Mouse (Mus musculus): ENCODE measurements around the gene Ehbp1. TPM values are rescaled to one million over a fixed set of nuclear protein-coding genes. Genes with fewer than 3 reads are reported as not detected.

The Ehbp1 gene
- polyA plus RNA-seq, 2 experiments from 2014 or later: 1.3 to 3.0 TPM

DNA sequence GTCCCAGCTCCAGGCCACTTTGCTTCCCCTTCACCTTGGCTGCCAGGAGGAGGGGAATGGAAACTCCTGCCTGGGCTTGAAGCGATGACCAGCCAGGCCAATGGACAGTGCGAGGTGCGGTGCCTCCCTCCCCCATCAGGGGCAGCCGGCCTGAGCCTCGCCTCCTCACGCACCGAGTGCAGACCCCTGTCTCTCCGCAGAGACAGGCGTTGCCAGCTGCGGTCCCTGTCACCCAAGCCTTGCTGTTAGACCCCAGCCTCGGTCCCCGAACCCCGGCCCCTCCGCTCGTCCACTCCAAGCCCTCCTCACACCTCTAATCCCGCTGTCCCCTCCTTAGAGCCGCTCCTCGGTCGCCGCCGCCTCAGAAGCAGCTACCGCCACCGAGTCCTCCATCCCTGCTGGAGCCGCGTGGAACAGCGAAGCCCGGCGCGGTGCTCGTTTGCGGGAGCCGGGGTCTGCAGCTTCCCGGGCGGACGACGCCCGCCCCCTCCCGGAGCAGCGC lies 55.7 kb downstream of the Ehbp1 start:
- no peak for ATAC-seq

DNA sequence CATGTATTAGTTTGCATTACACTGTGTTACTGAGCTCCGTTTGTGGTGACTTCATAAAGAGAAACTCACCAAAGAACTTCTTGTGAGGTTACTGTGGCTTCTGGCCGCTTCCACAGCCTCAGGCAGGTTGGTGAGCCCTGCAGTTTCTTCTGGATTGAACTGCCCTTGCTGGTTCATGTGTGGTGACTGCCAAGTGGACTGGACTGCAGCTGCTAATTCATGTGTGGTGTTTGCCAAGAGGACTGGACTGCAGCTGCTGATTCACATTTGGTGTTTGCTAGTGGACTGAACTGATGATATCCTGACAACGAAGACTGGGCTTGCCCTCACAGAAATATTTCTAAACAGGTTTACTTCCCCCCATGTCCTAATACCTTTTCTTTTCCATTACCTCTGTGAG lies 65.4 kb downstream of the Ehbp1 start:
- no peak for ATAC-seq

DNA sequence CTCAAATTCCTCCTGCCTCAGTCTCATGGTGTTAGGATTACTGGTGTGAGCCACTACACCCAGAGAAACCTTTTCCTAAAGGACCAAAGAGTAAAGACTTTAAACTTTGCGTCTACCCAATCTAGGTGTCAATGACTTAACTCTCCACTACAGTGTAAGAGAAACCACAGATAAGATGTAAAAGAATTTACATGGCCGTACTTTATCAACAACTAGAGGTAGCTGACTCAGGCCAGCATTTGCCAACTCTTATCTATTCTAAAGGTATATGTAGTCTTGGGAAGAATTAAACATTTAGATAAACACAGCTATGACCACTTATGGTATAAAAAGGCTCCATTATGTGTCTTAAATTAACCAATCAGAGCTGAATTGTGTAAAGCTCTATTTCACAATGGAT lies 67.9 kb downstream of the Ehbp1 start:
- ATAC-seq: no peak

DNA sequence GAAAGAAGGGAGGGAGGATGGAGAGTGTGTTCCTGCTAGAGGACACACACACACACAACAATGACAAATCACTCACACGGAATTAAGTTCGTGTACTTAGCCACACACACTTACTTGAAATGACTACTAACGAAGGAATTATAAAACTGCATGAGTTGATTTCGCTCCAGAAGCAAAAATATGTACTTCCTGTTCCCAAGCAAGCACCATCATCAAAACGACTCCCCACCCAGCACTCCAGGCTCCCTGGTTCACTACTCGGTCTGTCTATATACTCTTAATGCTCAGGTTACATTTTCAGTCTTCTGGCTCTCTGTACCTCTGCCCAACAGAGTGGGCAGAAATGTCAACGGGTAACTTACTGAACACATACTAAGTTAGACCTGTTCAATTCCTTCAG lies 68.7 kb downstream of the Ehbp1 start:
- no peak for ATAC-seq

DNA sequence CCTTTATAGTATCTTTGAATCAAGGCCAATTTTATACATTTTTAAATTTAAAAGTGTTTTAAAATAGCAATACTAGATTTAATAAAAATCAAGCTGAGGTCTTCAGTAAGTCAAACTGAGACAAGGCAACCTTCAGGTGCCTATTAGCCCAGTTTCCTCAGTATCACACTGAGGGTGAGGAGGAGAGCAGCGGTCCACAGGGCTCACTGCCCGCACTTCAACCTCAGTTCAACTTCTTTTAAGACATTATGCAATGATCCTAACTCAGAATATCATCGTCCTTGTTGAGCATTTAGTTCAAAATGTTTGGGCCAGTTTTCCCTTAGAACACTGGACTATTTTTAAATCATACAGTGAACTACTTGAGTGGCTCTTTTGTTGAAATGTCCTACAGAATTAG lies 70.2 kb downstream of the Ehbp1 start:
- no peak for ATAC-seq

DNA sequence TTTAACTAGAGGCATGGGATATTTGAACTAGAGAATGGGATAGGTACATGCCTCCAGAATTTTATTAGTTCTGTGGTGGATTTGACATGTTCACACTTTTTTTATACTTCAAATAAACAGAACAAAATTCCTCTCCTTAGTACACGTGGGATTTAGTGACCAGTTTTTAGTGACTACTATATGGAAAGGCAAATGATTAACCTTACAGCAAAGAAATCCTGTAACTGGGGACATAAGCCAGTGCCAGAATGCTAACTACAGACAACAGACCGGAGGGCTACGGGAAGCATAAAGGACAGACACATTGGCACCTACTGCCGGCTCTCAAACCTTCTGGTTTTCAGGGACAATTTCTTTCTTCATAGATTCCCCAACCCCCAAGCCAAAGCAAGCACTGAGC lies 72.4 kb downstream of the Ehbp1 start:
- no peak for ATAC-seq

DNA sequence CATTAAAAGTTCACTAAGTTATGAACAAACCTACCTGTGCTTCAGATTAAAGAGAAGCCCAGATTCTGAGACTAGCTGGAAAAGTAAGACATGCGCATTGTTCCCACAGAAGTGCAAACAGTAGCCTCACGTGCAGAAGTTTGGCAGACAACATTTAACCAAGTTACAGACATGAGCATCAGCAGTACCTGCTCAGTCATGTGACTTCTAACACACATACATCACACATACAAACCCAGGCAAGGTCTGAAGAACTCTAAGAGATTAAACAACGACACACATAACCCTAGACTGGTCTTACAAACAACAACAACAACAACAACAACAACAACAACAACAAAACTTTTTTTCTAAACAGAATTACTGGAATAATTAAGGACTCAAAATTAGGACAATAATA lies 72.9 kb downstream of the Ehbp1 start:
- ATAC-seq: no peak

DNA sequence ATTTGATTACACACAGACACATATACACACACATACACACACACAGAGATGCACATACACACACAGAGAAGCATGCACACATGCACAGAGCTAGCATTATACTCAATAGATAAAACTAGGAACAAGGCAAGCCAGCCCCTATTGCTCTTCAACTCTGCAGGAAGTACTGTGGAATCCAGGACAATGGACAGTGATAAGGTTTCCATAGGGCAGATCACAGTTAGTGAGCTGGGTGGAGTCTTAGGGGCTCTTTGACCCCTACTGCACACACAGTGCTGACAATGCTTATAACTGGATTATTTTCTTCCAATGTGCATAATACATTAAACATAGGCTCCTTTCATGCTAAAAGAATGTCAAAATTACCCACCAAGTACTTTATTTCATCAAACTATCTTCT lies 75.1 kb downstream of the Ehbp1 start:
- ATAC-seq: no peak

DNA sequence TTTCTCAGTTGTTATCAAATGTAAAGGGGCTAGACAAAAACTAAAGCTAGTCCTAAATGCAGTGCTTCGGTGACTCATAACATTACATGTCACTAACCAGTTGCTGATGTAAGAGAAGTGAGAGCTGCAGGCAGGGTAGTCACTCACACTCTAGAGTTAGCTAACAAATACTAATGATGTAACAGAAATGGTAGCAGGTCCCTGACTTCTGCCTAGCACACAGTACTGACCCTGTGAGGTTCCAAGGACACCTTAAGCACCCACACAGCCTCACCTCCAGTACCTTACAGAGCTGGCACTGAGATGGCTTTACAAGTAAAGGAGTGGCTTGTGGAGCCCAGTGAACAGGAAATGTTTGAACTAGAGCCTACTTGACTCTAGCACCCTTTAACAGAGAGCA lies 86.7 kb downstream of the Ehbp1 start:
- no peak for ATAC-seq

DNA sequence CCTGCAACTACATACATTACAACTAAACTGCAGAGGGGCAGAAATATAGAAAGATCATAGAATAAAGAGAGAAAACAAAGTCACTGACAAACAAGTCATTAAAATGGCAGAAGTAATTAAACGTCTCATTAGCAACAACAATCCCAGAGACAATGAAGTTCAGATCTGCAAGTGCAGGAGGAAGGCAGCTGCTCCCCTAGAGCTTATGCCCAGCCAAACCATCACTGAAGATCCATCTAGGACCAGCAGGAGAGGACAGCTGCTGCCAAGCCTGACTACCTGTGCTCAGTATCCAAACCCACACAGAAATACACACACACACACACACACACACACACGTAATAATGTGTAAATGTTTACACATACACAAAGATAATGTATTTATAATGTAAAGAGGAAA lies 92.7 kb downstream of the Ehbp1 start:
- no peak for ATAC-seq

DNA sequence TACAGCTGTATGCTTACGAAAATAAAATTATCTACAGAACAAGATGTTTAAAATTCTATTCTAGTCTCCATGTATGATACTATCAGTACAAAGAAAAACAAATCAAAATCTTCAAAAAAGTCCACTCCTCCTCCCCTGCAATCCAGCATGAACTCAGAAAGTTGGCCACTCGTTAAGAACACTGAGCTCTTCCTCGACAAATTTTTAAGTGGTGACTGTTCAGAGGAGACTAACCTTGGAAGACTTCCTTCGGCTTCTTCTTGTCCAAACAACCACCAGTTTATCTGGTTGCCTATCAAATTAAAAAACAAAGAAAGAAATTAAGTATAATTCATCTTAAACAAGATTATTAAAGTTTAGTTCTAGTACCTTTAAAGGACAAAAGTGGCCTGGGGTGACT lies 94.4 kb downstream of the Ehbp1 start:
- no peak for ATAC-seq

DNA sequence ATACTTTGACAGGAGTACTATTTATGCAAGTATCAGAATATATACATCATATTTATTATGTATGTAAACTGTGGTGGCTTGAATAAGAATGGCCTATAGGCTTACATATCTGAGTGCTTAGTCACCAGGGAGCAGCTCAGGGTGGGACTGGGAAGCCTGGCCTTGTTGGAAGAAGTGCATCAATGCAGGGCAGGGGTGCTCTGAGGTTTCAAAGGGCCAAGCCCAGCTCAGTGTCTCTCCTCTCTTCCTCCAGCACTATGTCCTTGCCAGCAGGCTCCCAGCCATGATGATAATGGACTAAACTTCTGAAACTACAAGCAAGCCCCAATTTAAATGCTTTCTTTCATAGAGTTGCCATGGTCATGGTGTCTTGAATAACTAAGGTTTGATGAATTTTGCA lies 95.0 kb downstream of the Ehbp1 start:
- ATAC-seq: no peak

DNA sequence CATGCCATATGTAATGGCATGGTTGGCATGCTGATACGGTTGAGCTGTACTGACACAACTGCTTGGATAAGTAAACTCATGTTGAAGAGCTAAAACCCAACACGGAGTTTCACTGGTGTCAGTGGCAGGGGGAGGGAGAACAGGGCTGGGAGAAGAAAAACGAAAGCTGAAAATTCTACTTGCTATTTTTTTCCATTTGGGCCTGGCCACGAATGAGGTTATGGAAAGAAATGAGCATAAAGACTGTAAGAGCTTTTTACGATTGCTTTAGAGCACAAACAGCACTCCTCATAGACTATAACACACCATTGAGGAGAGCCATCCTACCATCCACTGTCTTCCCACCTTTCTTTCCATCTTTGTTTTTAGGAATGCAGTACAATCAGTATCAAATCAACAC lies 106.5 kb downstream of the Ehbp1 start:
- ATAC-seq: no peak

DNA sequence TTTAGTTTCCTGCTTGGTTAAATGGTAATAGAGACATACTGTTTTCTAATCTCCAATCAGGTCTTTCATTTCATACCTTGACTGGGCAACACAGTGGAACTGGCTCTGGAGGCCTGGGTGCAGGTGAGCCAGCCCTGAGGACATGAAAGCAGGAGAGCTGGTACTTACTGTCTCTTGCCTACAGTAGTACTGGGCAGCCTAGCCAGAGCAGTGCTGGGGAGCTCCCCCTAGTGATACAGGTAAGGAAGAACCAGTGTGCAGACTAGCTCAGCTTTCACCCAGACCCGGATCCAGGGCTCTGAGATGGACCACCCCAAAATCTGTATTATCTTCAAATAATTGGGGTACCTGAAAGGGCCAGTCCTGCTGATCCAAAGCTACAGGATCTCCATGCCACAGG lies 107.4 kb downstream of the Ehbp1 start:
- ATAC-seq: no peak

DNA sequence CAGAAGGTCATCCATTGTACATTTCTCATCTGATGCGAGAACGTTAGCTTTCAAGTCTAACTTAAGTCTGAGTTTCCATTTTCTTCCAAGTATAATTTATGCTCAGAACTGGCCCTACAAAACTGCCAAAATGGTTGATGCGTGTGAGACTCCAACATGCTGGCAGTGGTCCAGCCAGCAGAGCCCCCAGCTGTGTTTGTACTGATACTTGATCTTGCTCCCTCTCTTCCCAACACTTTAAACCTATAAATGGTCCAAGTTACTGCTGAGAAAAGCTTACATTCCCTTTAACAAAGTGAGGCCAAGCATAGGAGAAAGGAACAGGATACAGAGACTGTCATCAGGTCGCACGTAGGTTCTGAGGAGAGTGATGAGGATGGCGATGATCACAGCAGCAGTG lies 111.2 kb downstream of the Ehbp1 start:
- ATAC-seq: no peak

DNA sequence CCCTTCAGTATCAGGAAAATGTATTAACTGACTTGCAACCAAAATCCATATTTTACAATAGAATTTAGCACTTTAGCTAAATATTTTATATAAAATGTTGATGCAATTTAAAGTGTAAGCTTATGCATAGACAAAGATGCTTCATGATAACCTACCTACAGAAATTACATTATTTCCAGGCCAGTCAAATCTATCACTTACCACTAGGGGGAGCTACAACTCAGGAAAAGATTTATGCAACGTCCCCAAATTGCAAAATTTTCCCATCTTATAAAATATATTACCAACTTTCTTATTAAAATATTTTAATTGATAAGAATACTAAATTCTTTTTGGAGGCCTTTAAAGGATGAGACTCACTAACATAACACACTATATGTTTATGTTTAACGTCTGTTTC lies 116.5 kb downstream of the Ehbp1 start:
- no peak for ATAC-seq

DNA sequence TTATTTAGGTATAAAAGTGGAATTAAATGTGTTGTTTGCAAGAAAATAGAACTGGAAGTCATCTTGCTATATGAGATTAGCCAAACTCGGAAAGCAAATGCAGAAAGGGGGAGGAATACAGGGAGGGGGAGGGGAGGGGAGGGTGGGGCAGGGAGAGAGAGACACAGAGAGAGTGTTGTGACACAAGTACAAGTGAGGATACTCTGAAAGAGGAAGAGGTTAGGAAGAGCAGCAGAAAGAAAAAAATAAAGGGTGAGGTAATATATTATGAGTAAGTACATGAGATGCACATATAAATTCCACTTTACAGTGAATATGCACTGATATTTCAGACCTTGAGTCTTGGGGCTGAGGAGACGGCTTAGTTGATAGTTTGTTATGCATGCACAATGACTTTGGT lies 123.9 kb downstream of the Ehbp1 start:
- ATAC-seq: no peak

DNA sequence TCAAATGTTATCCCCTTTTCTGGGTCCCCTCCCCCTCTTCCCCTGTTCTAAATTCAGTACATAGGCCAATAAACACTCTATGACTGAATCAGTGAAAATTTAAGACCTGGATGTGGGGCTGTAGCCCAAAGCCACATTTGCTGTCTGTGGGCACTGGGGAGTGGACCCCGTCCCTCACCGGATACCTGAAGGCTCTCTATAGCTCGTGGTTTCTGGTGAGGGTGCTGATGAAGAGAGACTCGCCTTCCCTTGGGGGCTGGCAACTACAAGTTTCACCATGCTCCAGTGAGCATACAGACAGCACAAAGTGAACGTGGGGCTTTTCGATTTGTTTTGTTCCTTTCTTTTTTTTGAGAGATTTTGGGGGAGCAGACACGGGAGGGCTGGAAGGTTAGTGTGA lies 125.2 kb downstream of the Ehbp1 start:
- ATAC-seq: no peak

DNA sequence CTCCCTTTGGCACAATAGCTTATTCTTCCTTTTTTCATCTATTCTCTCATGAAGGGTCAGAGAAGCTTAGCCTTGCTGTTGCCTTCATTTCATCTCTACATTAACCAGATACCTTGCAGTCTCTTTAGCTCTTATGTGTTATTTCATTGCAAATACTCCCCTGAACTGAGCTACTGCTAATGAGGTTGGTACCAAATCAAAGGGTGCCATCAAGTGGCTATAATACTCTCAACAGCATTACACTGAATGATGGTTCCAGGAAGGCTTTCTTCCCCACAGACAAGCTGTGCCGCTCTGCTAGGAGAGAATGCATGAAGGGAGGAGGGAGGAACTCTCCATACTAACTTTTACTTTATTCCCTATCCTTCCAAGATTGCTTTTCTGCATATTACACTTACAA lies 135.5 kb downstream of the Ehbp1 start:
- no peak for ATAC-seq

DNA sequence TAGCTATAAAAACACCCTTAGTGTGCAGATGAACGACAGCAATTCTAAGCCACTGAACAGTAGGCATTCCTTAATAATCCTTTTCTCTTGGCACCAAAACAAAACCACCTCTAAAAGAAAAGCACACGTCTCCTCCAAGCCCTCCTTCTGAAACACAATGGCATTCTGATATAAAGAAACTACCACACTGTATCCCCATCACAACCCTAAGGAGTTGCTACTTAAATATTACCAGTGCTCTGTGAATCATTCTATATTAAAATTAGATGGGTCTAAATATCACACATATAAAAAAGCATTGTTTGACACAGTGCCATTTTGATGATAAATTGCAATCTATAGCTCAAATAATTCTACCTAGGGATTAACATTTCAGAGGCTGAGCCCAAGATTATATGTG lies 135.9 kb downstream of the Ehbp1 start:
- ATAC-seq: no peak

DNA sequence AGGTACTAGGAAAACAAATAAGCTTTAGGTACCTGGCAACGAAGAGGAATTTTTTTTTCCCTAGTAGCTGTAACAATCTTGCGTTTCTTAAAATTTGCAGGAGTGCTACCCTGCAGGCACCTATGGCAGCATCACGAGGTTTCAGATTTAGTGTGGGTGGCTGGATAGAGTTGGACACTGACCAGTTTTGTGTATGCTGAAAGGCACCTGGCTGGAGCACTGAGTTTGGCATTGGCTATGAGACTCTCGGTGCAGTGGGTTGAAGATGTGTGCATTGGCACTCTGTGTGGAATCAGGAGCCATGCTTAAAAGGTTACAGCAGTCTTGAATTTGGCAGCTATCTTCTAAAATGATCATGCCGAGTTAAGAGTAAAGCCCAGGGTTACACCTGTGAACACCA lies 138.7 kb downstream of the Ehbp1 start:
- no peak for ATAC-seq

DNA sequence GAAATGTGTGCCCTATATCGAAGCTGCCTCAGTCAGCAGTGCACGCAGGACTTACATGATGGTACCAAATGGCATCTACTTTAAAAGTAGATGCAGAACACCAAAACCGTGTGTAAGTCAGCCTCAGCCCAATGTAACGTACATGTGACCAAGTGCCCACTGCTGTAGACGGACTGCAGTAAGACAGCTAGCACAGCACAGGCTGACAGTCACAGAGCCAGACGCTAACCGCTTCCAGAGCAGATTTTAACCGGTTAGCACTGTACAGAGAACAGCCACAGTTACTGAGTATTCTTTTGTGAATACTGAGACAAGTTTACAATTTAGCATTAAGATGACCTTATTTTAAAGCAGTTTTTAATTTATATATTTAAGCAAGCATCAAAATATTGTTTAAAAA lies 141.0 kb downstream of the Ehbp1 start:
- ATAC-seq: no peak

DNA sequence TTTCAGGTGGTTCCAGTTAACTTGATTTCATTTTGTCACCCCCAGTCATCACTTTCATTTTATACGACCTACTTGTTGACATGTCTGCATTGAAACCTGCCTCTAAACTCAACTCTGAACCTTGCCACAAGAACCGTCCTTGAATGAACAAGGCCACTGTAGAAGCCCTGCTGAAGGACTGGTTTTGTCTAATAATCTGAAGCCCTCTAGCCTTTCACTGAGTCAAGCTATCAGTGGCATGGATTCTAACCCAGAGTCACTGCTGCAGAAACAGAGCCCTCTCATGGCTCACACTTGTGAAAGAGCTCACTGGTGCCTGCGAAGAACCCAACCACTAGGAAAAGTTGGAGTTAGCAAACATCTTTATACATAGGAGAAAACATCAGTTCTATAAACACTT lies 142.2 kb downstream of the Ehbp1 start:
- no peak for ATAC-seq

DNA sequence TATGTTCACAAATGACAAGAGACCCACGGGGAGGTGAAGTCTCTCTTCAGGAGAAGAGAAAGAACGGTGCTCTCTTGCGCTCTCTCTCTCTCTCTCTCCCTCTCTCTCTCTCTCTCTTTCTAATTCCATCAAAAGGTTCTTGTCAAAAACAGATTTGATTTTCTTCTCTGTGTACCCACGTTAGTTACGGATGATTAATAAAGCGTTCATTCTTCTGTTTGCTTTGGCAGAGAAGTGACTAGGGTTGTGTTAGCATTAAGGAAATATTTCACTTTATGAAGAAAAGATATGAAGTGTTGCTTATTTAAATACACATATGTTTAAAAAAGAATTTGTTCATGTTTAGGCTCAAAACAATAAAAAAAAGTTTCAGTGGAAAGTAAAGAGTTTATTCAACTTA lies 143.7 kb downstream of the Ehbp1 start:
- no peak for ATAC-seq

DNA sequence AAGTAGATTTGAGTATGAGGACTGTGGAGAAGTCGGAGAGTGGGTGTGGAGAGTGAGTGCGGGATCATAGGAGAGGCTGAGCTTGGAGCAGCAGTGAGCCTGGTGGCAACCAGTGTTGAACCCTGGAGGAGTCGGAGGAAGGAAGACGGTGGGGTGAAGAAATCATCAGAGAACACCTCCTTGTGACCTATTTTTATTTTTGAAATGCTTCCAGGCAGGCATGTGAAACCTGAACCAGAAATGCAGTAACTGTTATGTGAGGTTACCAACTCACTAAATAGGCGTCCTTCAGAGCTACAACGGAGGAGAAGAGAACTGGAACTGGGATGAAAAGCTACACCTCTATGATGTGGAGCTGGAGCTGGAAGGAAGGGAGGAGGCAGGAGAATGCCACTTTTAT lies 144.2 kb downstream of the Ehbp1 start:
- no peak for ATAC-seq

DNA sequence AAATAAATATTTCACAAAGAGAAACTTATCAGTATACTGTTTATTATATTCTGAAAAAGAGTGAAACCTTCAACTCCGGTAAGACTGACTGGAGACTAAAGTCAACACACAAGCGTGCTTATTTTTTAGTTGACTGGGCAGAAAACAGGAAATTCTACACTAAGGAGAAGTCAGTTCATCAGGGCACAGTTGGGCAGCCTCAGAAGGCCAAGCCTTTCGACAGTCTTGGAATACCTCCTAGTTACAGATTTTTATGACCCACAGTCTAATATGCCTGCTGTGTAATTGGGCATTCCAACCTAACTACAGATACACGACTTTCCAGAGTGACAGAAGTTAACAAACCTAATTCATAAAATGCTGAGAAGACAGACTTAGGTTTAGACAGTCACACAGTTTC lies 145.3 kb downstream of the Ehbp1 start:
- no peak for ATAC-seq

Data from CD4-positive, CD25-positive, alpha-beta regulatory T cell, adult 4 months (primary cell).